Mouse (Mus musculus) heart, postnatal 0 days (tissue): Measurements from ENCODE around the gene Pgm2l1.

Experiments
- CTCF ChIP-seq: IDR thresholded peaks from 2 replicates; pipeline ENCODE4 v1.5.1; 2016; ENCODE audit warnings: antibody characterized with exemption, control low read depth, low read depth
- EP300 ChIP-seq: IDR thresholded peaks from 2 replicates; pipeline ENCODE4 v1.6.1; 2016; ENCODE audit warnings: antibody characterized with exemption, low read depth

GRCm38 (mm10) chr7:100187601-100188000 is 39.6 kb upstream of the Pgm2l1 start:
- TF ChIP-seq CTCF (peak; percentile 81), EP300 (no peak)
